Mouse (Mus musculus): ENCODE data around the gene Bmper.

Gene Bmper

DNA sequence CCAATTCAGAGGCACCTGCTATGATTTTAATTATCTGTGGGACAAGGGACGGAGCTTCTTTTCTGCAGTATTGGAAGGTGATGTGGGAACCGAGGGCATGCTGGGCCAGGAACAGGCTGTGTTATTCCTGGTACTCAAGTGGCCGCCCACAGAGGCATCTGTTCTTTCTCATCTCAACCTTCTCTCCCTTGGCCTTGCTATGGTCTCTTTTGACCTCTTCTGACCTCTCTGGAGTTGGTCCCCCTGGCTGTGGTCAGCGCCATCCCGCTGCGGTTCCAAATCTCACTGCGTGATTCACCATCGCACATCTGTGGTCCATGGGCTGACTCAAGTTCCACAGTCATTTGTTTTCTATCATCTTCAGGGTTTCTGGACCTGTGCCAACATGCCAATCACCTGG, 77.5 kb downstream of the Bmper start:
- DNase-seq (ENCODE audit: low spot score in 2 of 2), result no peak

- DNase-seq (ENCODE audit: low spot score in 2 of 2), result no peak
These were observed 82.8 kb downstream of the Bmper start for GRCm38 (mm10) chr9:23305681-23306080.

DNA sequence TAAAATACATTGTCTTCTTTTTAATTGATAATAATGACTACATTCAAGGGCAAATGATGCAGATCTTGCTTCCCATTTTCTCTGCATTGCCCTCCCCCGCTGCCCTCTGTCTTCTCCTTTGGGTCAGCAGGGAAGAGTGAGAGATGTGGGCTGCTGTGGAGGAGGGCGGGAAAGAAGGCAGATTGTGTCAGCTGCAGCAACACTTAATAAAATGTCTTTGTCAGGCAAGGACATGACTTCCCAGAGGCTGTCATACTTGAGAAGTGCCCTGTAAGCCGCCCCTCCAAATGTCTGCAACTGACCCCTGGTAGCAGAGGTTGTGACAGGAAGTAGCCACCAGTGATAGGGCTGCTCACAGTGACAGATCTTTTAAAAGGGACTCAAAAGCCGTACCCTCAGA, 83.3 kb downstream of the Bmper start:
- DNase-seq (ENCODE audit: low spot score in 2 of 2), result no peak

DNA sequence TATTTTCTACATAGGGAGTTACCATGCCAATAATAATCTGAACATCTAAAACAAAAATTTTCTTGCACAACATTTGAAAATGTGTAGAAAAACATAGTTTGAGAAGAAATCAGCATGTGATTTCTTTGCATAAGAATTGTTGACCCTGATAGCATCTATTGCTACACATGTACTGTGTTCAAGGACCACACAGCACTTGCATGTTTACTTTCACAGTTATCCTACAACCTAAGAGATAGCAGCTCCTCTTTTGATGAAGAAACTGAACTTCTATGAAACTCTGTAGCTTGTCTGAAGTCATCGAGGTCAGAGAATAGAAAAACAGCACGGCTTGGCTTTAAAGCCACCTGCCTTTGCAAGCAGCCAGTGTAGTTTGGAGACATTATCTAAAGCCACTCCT, 85.0 kb downstream of the Bmper start:
- no peak for DNase-seq (ENCODE audit: low spot score in 2 of 2)

- DNase-seq (ENCODE audit: low spot score in 2 of 2), result no peak
These were observed 88.1 kb downstream of the Bmper start for GRCm38 (mm10) chr9:23310953-23311352.

- DNase-seq (ENCODE audit: low spot score in 2 of 2), result no peak
These were observed 89.1 kb downstream of the Bmper start for GRCm38 (mm10) chr9:23311956-23312355.

- no peak for DNase-seq (ENCODE audit: low spot score in 2 of 2)
These were observed 90.0 kb downstream of the Bmper start for GRCm38 (mm10) chr9:23312877-23313276.

DNA sequence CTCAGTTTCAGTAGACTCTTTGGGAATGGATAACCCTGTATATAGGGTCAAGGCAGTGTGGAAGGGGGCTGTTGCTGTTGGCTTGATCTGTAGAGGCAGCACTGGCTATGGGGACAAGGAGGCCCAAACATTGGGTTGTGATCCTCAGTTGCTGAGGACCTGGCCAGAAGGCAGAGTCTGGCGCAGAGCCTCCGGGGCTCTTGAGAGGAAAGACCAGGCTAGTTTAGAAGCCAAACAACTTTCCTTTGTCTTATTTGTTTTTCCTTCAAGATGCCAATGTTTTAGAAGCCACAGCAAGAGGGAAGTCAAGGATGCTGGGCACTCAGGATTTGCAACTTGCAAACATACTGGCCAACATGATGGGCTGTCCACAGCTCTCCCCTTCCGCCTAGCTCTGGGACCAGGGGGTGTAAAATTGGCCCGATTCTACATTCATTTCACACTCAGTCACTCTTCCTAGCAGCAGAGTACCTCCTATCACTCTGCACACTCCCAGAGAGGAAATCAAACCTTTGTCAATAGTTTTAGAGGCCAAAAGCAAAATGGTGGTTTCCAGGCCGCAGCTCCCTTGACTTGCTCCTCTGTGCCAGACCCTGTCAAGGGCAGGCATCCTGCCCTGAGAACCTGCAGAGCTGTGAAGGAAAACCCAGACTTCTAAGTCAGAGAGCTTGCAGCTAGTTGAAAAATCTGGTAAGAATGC, 92.9 kb downstream of the Bmper start:
- DNase-seq (ENCODE audit: low spot score in 2 of 2), result no peak

DNA sequence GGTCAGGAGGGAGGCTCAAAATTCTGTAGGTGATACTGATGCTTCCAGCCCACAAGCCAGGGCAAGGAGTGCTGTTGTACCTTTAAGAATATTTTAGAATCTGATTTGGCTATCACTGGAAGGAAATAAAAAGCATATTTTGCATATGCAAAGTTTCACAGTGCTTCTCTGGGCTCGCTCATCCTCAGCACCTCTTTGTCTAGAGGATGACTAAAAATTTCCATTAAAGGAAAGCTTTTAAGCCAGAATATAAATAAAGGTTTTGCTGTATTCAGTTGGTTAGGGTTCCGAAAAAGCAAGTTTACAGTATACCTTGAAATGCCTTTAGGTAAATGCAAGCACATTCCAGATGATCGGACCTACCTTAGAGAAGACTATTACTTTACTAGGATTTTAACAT, 105.0 kb downstream of the Bmper start:
- DNase-seq (ENCODE audit: low spot score in 2 of 2), result no peak

GRCm38 (mm10) chr9:23333041-23333622, 110.3 kb downstream of the Bmper start:
- DNase-seq (ENCODE audit: low spot score in 2 of 2), result no peak

DNA sequence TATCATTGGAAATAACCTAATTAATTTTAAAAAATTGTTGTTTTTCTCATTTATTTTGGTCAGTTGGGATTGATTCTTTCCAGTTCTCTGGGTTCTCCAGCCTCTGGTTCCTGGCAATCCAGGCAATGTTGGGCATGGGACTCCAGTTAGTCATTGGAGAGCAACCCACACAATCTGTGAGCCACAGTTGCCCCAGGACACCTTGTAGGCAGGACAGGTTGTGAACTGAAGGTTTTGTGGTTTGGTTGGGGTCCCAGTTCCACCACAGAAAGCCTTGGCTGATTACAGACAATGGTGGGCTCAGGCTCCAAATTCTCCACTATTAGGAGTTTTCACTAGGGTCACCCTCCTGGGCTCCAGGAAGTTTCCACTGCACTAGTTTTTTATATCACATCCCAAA, 117.7 kb downstream of the Bmper start:
- DNase-seq (ENCODE audit: low spot score in 2 of 2), result no peak

GRCm38 (mm10) chr9:23341246-23341645, 118.4 kb downstream of the Bmper start:
- no peak for DNase-seq (ENCODE audit: low spot score in 2 of 2)

DNA sequence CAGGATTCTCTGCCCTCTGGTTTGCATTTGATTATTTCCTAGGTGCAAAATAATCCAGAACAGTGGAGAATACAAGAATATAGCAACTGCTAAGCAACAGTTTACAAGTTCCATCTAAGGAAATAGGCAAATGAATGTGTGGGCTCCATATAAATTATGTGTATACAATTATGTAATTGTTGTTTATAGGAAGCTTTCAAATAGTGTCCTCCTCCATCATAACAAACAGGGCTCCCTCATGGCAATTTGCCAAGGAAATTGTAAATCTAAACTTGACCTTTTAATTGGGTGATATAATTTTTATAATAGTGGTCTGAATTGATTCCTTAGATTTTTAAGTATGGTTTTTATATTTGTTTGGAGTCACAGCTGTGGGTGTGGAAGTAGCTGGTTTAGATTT, 121.5 kb downstream of the Bmper start:
- no peak for DNase-seq (ENCODE audit: low spot score in 2 of 2)

- no peak for DNase-seq (ENCODE audit: low spot score in 2 of 2)
These were observed 122.4 kb downstream of the Bmper start for GRCm38 (mm10) chr9:23345093-23345844.

DNA sequence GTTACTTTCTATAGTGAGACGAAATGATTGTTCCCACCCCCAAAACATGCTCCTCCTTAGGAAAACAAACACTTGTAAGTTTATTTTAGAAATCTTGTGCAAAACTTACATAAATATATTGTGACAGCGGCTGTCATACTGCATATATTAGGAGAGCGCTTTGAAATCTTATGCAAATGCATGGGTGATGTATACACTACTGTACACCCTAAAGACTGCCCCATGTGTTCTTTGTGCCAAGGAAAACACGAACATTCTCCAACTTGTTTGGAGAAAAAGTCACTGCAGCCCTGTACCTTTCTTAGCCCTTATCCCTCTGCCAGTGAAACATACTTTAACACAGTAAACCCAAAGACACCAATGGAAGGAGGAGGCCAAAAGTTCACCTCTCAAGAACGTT, 126.7 kb downstream of the Bmper start:
- no peak for DNase-seq (ENCODE audit: low spot score in 2 of 2)

DNA sequence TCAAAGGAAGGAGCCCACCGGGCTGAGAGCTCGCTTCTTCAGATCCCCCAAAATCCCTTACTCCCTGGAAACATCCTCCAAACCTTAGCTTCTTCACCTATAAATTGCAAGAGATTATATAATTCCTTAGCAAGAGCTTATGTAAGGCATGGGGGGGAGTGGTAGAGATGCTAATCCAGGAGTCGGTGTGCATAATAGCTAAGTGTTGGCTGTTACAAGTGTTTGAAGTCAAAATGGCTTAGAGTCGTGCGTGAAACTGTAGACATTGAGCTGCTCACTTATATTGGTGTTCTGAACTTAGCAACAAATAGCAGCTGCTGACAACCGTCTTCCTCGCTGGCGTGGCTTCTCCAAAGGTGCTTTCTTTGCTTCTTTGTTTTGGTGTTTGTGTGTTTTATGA, 128.5 kb downstream of the Bmper start:
- DNase-seq (ENCODE audit: low spot score in 2 of 2), result no peak

DNA sequence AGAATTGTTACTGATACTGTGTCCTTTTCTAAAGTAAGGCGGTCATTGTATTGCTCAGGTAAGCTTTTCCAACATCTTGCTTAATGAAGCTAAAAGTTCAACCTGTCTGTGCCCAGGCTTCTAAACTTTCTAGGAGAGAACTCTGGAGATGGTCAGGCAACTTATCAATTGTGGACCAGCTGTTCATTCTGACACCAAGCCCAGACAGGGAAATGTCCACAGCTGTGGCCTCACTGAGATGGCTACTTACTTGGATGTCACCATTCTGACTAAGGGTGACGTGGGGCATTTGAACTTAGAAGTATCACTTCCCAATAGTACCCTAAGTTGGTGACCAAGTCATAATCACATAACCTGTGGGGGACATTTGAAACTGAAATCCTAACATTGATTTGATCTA, 129.5 kb downstream of the Bmper start:
- no peak for DNase-seq (ENCODE audit: low spot score in 2 of 2)

DNA sequence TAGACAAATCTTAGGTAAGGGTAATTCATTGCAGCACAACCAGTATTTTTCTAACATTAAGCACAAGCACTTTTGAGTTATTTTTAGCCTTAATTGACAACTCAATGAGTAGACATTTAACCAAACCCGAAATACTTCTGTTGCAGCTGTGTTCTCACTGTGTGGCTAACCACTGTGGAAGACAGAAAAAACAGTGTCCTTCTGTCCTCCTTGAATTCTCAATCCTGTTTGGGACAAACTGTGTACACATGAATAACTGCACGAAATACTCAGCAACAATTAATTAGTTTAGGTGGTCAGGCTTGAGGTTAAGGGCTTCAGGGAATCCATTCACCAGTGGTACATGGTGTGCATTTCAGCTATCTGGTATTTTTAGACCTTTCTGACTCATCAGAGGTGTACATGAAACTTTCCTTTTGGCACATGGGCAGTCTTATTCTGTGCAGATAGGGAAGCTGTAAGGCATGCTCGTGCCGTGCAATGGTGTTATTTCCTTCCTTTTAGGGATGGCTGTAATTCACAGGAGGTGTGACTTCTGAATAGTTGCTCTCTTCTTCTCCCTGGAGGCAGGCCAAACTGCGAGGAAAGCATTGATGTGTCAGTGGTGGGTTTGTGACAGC, 131.4 kb downstream of the Bmper start:
- no peak for DNase-seq (ENCODE audit: low spot score in 2 of 2)

GRCm38 (mm10) chr9:23358108-23358507, 135.2 kb downstream of the Bmper start:
- DNase-seq (ENCODE audit: low spot score in 2 of 2), result no peak

GRCm38 (mm10) chr9:23363139-23363538, 140.3 kb downstream of the Bmper start:
- no peak for DNase-seq (ENCODE audit: low spot score in 2 of 2)

- no peak for DNase-seq (ENCODE audit: low spot score in 2 of 2)
These were observed 140.7 kb downstream of the Bmper start for GRCm38 (mm10) chr9:23363540-23363939.

DNA sequence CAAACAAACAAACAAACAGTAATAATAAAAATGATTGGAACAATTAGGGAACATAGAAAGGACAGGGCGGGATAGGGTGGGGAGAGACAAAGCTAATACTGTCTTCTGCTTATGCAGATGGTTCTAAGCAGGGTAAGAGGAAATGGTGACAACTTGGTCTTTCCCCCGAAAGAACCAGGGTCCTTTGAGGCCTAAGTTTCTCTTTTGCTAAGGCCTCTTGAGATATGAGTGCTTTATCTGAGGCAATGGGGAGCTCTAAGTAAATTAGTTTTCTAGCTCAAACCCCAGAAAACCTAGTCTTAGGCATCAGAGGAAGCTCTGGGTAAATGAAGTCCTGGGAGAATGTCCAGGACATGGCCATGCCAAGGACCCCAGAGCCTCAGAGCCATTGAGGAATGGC, 141.2 kb downstream of the Bmper start:
- no peak for DNase-seq (ENCODE audit: low spot score in 2 of 2)

DNA sequence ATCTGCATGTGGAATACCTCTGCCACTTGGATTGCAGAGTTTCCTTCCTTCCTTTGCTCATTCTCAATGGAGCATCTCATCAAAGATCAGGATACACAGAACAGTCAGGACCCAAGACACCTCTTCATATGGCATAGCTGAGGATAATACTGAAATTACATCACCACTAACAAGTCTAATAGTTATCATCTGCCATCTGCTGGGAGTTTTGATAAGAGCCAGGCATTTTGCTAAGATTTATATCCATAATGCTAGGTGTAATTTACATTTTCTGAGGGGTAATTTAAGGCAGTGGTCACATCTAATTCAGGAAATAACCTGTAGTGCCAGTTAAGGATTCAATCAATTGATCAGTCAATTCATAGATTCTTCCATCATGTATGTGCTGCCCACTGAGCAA, 145.2 kb downstream of the Bmper start:
- no peak for DNase-seq (ENCODE audit: low spot score in 2 of 2)

All from spleen, postnatal 14 days (tissue).